Mouse (Mus musculus) embryonic facial prominence, embryonic 11.5 days (tissue): ENCODE data around the gene Borcs6. TPM values are rescaled to one million over a fixed set of nuclear protein-coding genes. Genes with fewer than 3 reads are reported as not detected.

Experiments used
- ATAC-seq: fragments of 200-750 bp; cut with Nextera tagmentation; replicated peaks from 2 replicates; pipeline ENCODE4 v1.8.0; 2017; ENCODE audit warnings: low read depth; ENCODE audit not compliant: insufficient number of reproducible peaks, low FRiP score, low TSS enrichment
- DNase-seq: peaks from one replicate; pipeline ENCODE4 v3.0.0-alpha.2; 2015; ENCODE audit warnings: low spot score
- H3K27ac ChIP-seq: fragments of 300-500 bp; sonication (generic); replicated peaks from 2 replicates; pipeline ENCODE4 v1.5.1; 2014; ENCODE audit warnings: mild to moderate bottlenecking, low read depth, low read length, control low read depth
- H3K27me3 ChIP-seq: fragments of 300-500 bp; sonication (generic); 2 replicates; pipeline ENCODE4 v1.6.1; 2014; ENCODE audit warnings: mild to moderate bottlenecking, low read length, moderate library complexity, mixed read lengths; ENCODE audit not compliant: control insufficient read depth, insufficient read depth
- H3K36me3 ChIP-seq: fragments of 300-500 bp; sonication (generic); replicated peaks from 2 replicates; pipeline ENCODE4 v1.6.1; 2014; ENCODE audit warnings: low read depth, mild to moderate bottlenecking, low read length, moderate library complexity, mixed read lengths; ENCODE audit not compliant: control insufficient read depth, insufficient read depth
- H3K4me1 ChIP-seq: fragments of 300-500 bp; sonication (generic); 2 replicates; pipeline ENCODE4 v1.6.1; 2014; ENCODE audit warnings: low read length, mixed read lengths; ENCODE audit not compliant: control insufficient read depth, insufficient read depth
- H3K4me2 ChIP-seq: fragments of 300-500 bp; sonication (generic); 2 replicates; pipeline ENCODE4 v1.6.1; 2014; ENCODE audit warnings: low read depth, mild to moderate bottlenecking, control low read depth, low read length, moderate library complexity
- H3K4me3 ChIP-seq: fragments of 300-500 bp; sonication (generic); 2 replicates; pipeline ENCODE4 v1.5.1; 2014; ENCODE audit warnings: low read depth, low read length, control low read depth
- H3K9ac ChIP-seq: fragments of 300-500 bp; sonication (generic); replicated peaks from 2 replicates; pipeline ENCODE4 v1.6.1; 2014; ENCODE audit warnings: mild to moderate bottlenecking, control low read depth, low read length
- H3K9me3 ChIP-seq: fragments of 300-500 bp; sonication (generic); replicated peaks from 2 replicates; pipeline ENCODE4 v1.6.1; 2016; ENCODE audit warnings: mild to moderate bottlenecking, low read length, inconsistent platforms, mixed read lengths; ENCODE audit not compliant: control insufficient read depth
- WGBS: fragments of 180-500 bp; shearing (Covaris S2); extraction: QIAGEN DNeasy Blood & Tissue Kit; methylation state at CpG from one replicate; pipeline ENCODE4 v1.1.7; 2014; 5-methylcytosine and 5-hydroxymethylcytosine counted together
- polyA plus RNA-seq: library from polyadenylated mRNA; unstranded; fragments of >200 nt; fragmentation: Nextera tagmentation; extraction: Ambion mirVana; gene quantifications from 2 replicates; pipeline ENCODE4 v1.2.1, GENCODE M21; 2014

Gene Borcs6
- polyA plus RNA-seq, 1 experiment from 2014 or later, result 6.4 TPM

- no peak overlapping the region for H3K4me3 ChIP-seq
- DNase-seq, result no peak
Observed at GRCm38 (mm10) chr11:69081613-69082012, 22.1 kb downstream of the Borcs6 start.

GRCm38 (mm10) chr11:69085608-69086007, 26.1 kb downstream of the Borcs6 start:
- WGBS, result 69% methylated on average over 6 of the region's 6 CpGs
- Histone ChIP-seq H3K27ac (no peak overlapping the region), H3K36me3 (no peaks in the 10 kb centered on the region), H3K4me3 (no peak overlapping the region), H3K9ac (no peak overlapping the region), H3K27me3 (no peaks in the 10 kb centered on the region), H3K4me2 (no peak overlapping the region), H3K9me3 (no peaks in the 10 kb centered on the region), H3K4me1 (no peaks in the 10 kb centered on the region)
- ATAC-seq, result no peak
- no peak for DNase-seq

More at GRCm38 (mm10) chr11:69081613-69082012, 22.1 kb downstream of the Borcs6 start:
- Histone ChIP-seq H3K27ac (no peak overlapping the region), H3K36me3 (no peaks in the 10 kb centered on the region), H3K9me3 (no peaks in the 10 kb centered on the region), H3K27me3 (no peaks in the 10 kb centered on the region), H3K9ac (no peak overlapping the region), H3K4me1 (no peaks in the 10 kb centered on the region), H3K4me2 (no peak overlapping the region)
- 88% methylated on average over 7 of the region's 7 CpGs for WGBS
- no peak for ATAC-seq

- DNase-seq, result no peak
- Histone ChIP-seq H3K27me3 (no peaks in the 10 kb centered on the region), H3K9ac (no peak overlapping the region; the same call in 1 of the 2 replicates), H3K4me1 (no peaks in the 10 kb centered on the region), H3K27ac (no peak overlapping the region), H3K36me3 (no peaks in the 10 kb centered on the region), H3K9me3 (no peaks in the 10 kb centered on the region), H3K4me3 (no peak overlapping the region), H3K4me2 (no peak overlapping the region)
- no peak for ATAC-seq
- 72% methylated on average over 6 of the region's 6 CpGs for WGBS
Observed at GRCm38 (mm10) chr11:69086390-69086789, 26.9 kb downstream of the Borcs6 start.

- WGBS, result 32% methylated on average over 4 of the region's 4 CpGs
Observed at GRCm38 (mm10) chr11:69087082-69087481, 27.6 kb downstream of the Borcs6 start.

GRCm38 (mm10) chr11:69087597-69087996, 28.1 kb downstream of the Borcs6 start:
- no peak for ATAC-seq
- H3K4me2 ChIP-seq, result no peak overlapping the region
- H3K9me3 ChIP-seq, result no peaks in the 10 kb centered on the region
- H3K27me3 ChIP-seq, result no peaks in the 10 kb centered on the region
- H3K27ac ChIP-seq, result 0 out of 2 replicates have a peak overlapping the region, but pooled peaks have one; percentile 8
- no peak for DNase-seq
- H3K9ac ChIP-seq, result no peak overlapping the region; the same call in 1 of the 2 replicates
- H3K36me3 ChIP-seq, result no peaks in the 10 kb centered on the region
- WGBS, result 70% methylated on average over 2 of the region's 2 CpGs
- peak overlapping the region; percentile 100; the same call in 1 of the 2 replicates for H3K4me3 ChIP-seq
- no peaks in the 10 kb centered on the region for H3K4me1 ChIP-seq

More at GRCm38 (mm10) chr11:69087082-69087481, 27.6 kb downstream of the Borcs6 start:
- no peak for ATAC-seq
- no peaks in the 10 kb centered on the region for H3K9me3 ChIP-seq
- no peaks in the 10 kb centered on the region for H3K36me3 ChIP-seq
- H3K9ac ChIP-seq, result peak overlapping the region; percentile 34; the same call in 1 of the 2 replicates
- H3K27ac ChIP-seq, result 0 out of 2 replicates have a peak overlapping the region, but pooled peaks have one; percentile 28
- no peaks in the 10 kb centered on the region for H3K27me3 ChIP-seq
- no peak overlapping the region; the same call in 1 of the 2 replicates for H3K4me2 ChIP-seq
- H3K4me1 ChIP-seq, result no peaks in the 10 kb centered on the region
- no peak for DNase-seq
- no peak overlapping the region for H3K4me3 ChIP-seq

GRCm38 (mm10) chr11:69088103-69088855, 28.8 kb downstream of the Borcs6 start, which contains the start of gene Vamp2:
Gene Vamp2 (plus strand): TSS chr11:69088490.
- Histone ChIP-seq H3K27ac (peak within 1 kb of the TSS; percentile 68), H3K27me3 (no peaks in the 10 kb centered on the region), H3K4me2 (peak within 1 kb of the TSS; percentile 90), H3K9ac (peak within 1 kb of the TSS; percentile 99), H3K4me1 (no peaks in the 10 kb centered on the region), H3K4me3 (peak within 1 kb of the TSS; percentile 100), H3K9me3 (no peaks in the 10 kb centered on the region), H3K36me3 (no peaks in the 10 kb centered on the region)
- ATAC-seq, result peak; percentile 72
- under 1% methylated on average over 56 of the region's 67 CpGs for WGBS
- peak; percentile 95 for DNase-seq

GRCm38 (mm10) chr11:69088856-69089615, 29.5 kb downstream of the Borcs6 start:
- DNase-seq (no peak), ATAC-seq (no peak)
- peak overlapping the region; percentile 99 for H3K9ac ChIP-seq
- no peaks in the 10 kb centered on the region for H3K27me3 ChIP-seq
- H3K4me2 ChIP-seq, result peak overlapping the region; percentile 90
- peak overlapping the region; percentile 100 for H3K4me3 ChIP-seq
- 12% methylated on average over 25 of the region's 25 CpGs for WGBS
- no peaks in the 10 kb centered on the region for H3K9me3 ChIP-seq
- no peaks in the 10 kb centered on the region for H3K36me3 ChIP-seq
- H3K4me1 ChIP-seq, result no peaks in the 10 kb centered on the region
- H3K27ac ChIP-seq, result peak overlapping the region; percentile 68
